Mouse (Mus musculus) midbrain, embryonic 12.5 days (tissue): ENCODE data around the gene Snap91. TPM values are rescaled to one million over a fixed set of nuclear protein-coding genes. Genes with fewer than 3 reads are reported as not detected.

Source experiments
- ATAC-seq: fragments of 200-750 bp; cut with Nextera tagmentation; 2 replicates; pipeline ENCODE4 v1.8.0; 2017; ENCODE audit warnings: low read depth, moderate TSS enrichment, moderate library complexity; ENCODE audit not compliant: low FRiP score
- H3K27ac ChIP-seq: fragments of 300-500 bp; sonication (generic); replicated peaks from 2 replicates; pipeline ENCODE4 v1.5.1; 2016; ENCODE audit warnings: mild to moderate bottlenecking
- H3K27me3 ChIP-seq: fragments of 300-500 bp; sonication (generic); 2 replicates; pipeline ENCODE4 v1.6.1; 2016; ENCODE audit warnings: mild to moderate bottlenecking
- H3K36me3 ChIP-seq: fragments of 300-500 bp; sonication (generic); 2 replicates; pipeline ENCODE4 v1.6.1; 2016
- H3K4me1 ChIP-seq: fragments of 300-500 bp; sonication (generic); 2 replicates; pipeline ENCODE4 v1.6.1; 2016
- H3K4me2 ChIP-seq: fragments of 300-500 bp; sonication (generic); replicated peaks from 2 replicates; pipeline ENCODE4 v1.6.1; 2016; ENCODE audit warnings: mild to moderate bottlenecking, moderate library complexity
- H3K4me3 ChIP-seq: fragments of 300-500 bp; sonication (generic); 2 replicates; pipeline ENCODE4 v1.5.1; 2016; ENCODE audit warnings: mild to moderate bottlenecking
- H3K9ac ChIP-seq: fragments of 300-500 bp; sonication (generic); replicated peaks from 2 replicates; pipeline ENCODE4 v1.6.1; 2016; ENCODE audit warnings: mild to moderate bottlenecking, moderate library complexity
- H3K9me3 ChIP-seq: fragments of 300-500 bp; sonication (generic); 2 replicates; pipeline ENCODE4 v1.6.1; 2016; ENCODE audit warnings: mild to moderate bottlenecking
- WGBS: fragments of 180-500 bp; shearing (Covaris S2); methylation state at CpG from one replicate; pipeline ENCODE4 v1.1.7; 2016; 5-methylcytosine and 5-hydroxymethylcytosine counted together
- polyA plus RNA-seq: library from polyadenylated mRNA; unstranded; fragments of >200 nt; fragmentation: Nextera tagmentation; extraction: Ambion mirVana; gene quantifications from 2 replicates; pipeline ENCODE4 v1.2.1, GENCODE M21; 2016

Snap91 gene
- polyA plus RNA-seq, 1 experiment from 2014 or later, result 39.3 TPM

GRCm38 (mm10) chr9:86738067-86738466, 142.4 kb downstream of the Snap91 start:
- Histone ChIP-seq H3K9me3 (no peaks in the 10 kb centered on the region), H3K4me2 (no peak overlapping the region), H3K27me3 (0 out of 2 replicates have a peak, but pooled peaks cover 6% of the 10 kb centered on the region), H3K27ac (no peak overlapping the region), H3K4me3 (no peak overlapping the region), H3K4me1 (peaks cover 4% of the 10 kb centered on the region; the same call in 1 of the 2 replicates), H3K9ac (no peak overlapping the region), H3K36me3 (no peaks in the 10 kb centered on the region)
- 87% methylated on average over 1 of the region's 1 CpGs for WGBS
- ATAC-seq, result no peak

- Histone ChIP-seq H3K36me3 (no peaks in the 10 kb centered on the region), H3K4me3 (no peak overlapping the region), H3K27ac (no peak overlapping the region), H3K4me2 (no peak overlapping the region), H3K4me1 (no peaks in the 10 kb centered on the region), H3K27me3 (no peaks in the 10 kb centered on the region), H3K9me3 (no peaks in the 10 kb centered on the region), H3K9ac (no peak overlapping the region)
- 96% methylated on average over 4 of the region's 4 CpGs for WGBS
- ATAC-seq, result no peak
Observed at GRCm38 (mm10) chr9:86736991-86737390, 143.5 kb downstream of the Snap91 start.

GRCm38 (mm10) chr9:86734795-86735194, 145.7 kb downstream of the Snap91 start:
- Histone ChIP-seq H3K27ac (no peak overlapping the region), H3K4me2 (no peak overlapping the region), H3K4me1 (no peaks in the 10 kb centered on the region), H3K9me3 (no peaks in the 10 kb centered on the region), H3K36me3 (no peaks in the 10 kb centered on the region), H3K4me3 (no peak overlapping the region), H3K27me3 (no peaks in the 10 kb centered on the region), H3K9ac (no peak overlapping the region)
- no peak for ATAC-seq
- WGBS, result 84% methylated on average over 9 of the region's 9 CpGs

- ATAC-seq, result no peak
- H3K4me3 ChIP-seq, result no peak overlapping the region
- no peaks in the 10 kb centered on the region for H3K36me3 ChIP-seq
- H3K27me3 ChIP-seq, result no peaks in the 10 kb centered on the region
- no peak overlapping the region for H3K9ac ChIP-seq
- no peaks in the 10 kb centered on the region for H3K4me1 ChIP-seq
- H3K27ac ChIP-seq, result no peak overlapping the region
- H3K4me2 ChIP-seq, result no peak overlapping the region
- H3K9me3 ChIP-seq, result no peaks in the 10 kb centered on the region
Observed at GRCm38 (mm10) chr9:86734357-86734756, 146.1 kb downstream of the Snap91 start.

- no peak overlapping the region for H3K4me2 ChIP-seq
- no peak overlapping the region for H3K4me3 ChIP-seq
- H3K36me3 ChIP-seq, result no peaks in the 10 kb centered on the region
- no peaks in the 10 kb centered on the region for H3K9me3 ChIP-seq
- no peak for ATAC-seq
- no peaks in the 10 kb centered on the region for H3K27me3 ChIP-seq
- H3K4me1 ChIP-seq, result peaks cover 13% of the 10 kb centered on the region; the same call in 1 of the 2 replicates
- no peak overlapping the region for H3K9ac ChIP-seq
- 90% methylated on average over 3 of the region's 3 CpGs for WGBS
- no peak overlapping the region for H3K27ac ChIP-seq
Observed at GRCm38 (mm10) chr9:86729811-86730210, 150.6 kb downstream of the Snap91 start.

GRCm38 (mm10) chr9:86729084-86729483, 151.4 kb downstream of the Snap91 start:
- Histone ChIP-seq H3K4me2 (no peak overlapping the region), H3K27me3 (no peaks in the 10 kb centered on the region), H3K4me1 (peaks cover 13% of the 10 kb centered on the region; the same call in 1 of the 2 replicates), H3K9me3 (no peaks in the 10 kb centered on the region), H3K4me3 (no peak overlapping the region), H3K9ac (no peak overlapping the region), H3K36me3 (no peaks in the 10 kb centered on the region), H3K27ac (no peak overlapping the region)
- WGBS, result 73% methylated on average over 1 of the region's 1 CpGs
- no peak for ATAC-seq

GRCm38 (mm10) chr9:86728214-86728814, 152.1 kb downstream of the Snap91 start:
- no peak for ATAC-seq
- Histone ChIP-seq H3K27ac (no peak overlapping the region), H3K9ac (no peak overlapping the region), H3K36me3 (no peaks in the 10 kb centered on the region), H3K4me1 (peaks cover 13% of the 10 kb centered on the region; the same call in 1 of the 2 replicates), H3K4me2 (no peak overlapping the region), H3K9me3 (no peaks in the 10 kb centered on the region), H3K4me3 (no peak overlapping the region), H3K27me3 (no peaks in the 10 kb centered on the region)
- 86% methylated on average over 10 of the region's 10 CpGs for WGBS

GRCm38 (mm10) chr9:86726381-86726720, 154.1 kb downstream of the Snap91 start:
- Histone ChIP-seq H3K27me3 (no peaks in the 10 kb centered on the region), H3K4me1 (peaks cover 13% of the 10 kb centered on the region; the same call in 1 of the 2 replicates), H3K4me3 (no peak overlapping the region), H3K9me3 (no peaks in the 10 kb centered on the region), H3K4me2 (no peak overlapping the region), H3K9ac (no peak overlapping the region), H3K36me3 (no peaks in the 10 kb centered on the region), H3K27ac (no peak overlapping the region)
- WGBS, result 74% methylated on average over 5 of the region's 5 CpGs
- ATAC-seq, result no peak

GRCm38 (mm10) chr9:86725604-86726380, 154.7 kb downstream of the Snap91 start:
- ATAC-seq, result peak; percentile 56
- WGBS, result 54% methylated on average over 7 of the region's 7 CpGs
- H3K27ac ChIP-seq, result 0 out of 2 replicates have a peak overlapping the region, but pooled peaks have one; percentile 35

GRCm38 (mm10) chr9:86725066-86725465, 155.4 kb downstream of the Snap91 start:
- H3K4me3 ChIP-seq, result no peak overlapping the region
- H3K27me3 ChIP-seq, result no peaks in the 10 kb centered on the region
- H3K4me1 ChIP-seq, result peaks cover 13% of the 10 kb centered on the region; the same call in 1 of the 2 replicates
- no peaks in the 10 kb centered on the region for H3K36me3 ChIP-seq
- ATAC-seq, result no peak
- no peak overlapping the region for H3K4me2 ChIP-seq
- H3K9me3 ChIP-seq, result no peaks in the 10 kb centered on the region
- WGBS, result 93% methylated on average over 4 of the region's 4 CpGs
- H3K27ac ChIP-seq, result no peak overlapping the region
- no peak overlapping the region for H3K9ac ChIP-seq

More at GRCm38 (mm10) chr9:86725604-86726380, 154.7 kb downstream of the Snap91 start:
- no peak overlapping the region for H3K4me3 ChIP-seq
- H3K9ac ChIP-seq, result no peak overlapping the region
- peaks cover 13% of the 10 kb centered on the region; the same call in 1 of the 2 replicates for H3K4me1 ChIP-seq
- H3K27me3 ChIP-seq, result no peaks in the 10 kb centered on the region
- H3K4me2 ChIP-seq, result no peak overlapping the region
- H3K36me3 ChIP-seq, result no peaks in the 10 kb centered on the region
- H3K9me3 ChIP-seq, result no peaks in the 10 kb centered on the region

- H3K27me3 ChIP-seq, result no peaks in the 10 kb centered on the region
- H3K4me1 ChIP-seq, result 0 out of 2 replicates have a peak, but pooled peaks cover 5% of the 10 kb centered on the region
- no peak overlapping the region for H3K4me3 ChIP-seq
- H3K9ac ChIP-seq, result no peak overlapping the region
- no peak overlapping the region for H3K4me2 ChIP-seq
- H3K36me3 ChIP-seq, result no peaks in the 10 kb centered on the region
- 86% methylated on average over 2 of the region's 2 CpGs for WGBS
- H3K9me3 ChIP-seq, result no peaks in the 10 kb centered on the region
- no peak overlapping the region for H3K27ac ChIP-seq
- no peak for ATAC-seq
Observed at GRCm38 (mm10) chr9:86720794-86721193, 159.7 kb downstream of the Snap91 start.

GRCm38 (mm10) chr9:86720227-86720626, 160.2 kb downstream of the Snap91 start:
- H3K4me2 ChIP-seq, result no peak overlapping the region
- ATAC-seq, result no peak
- no peak overlapping the region for H3K27ac ChIP-seq
- H3K9ac ChIP-seq, result no peak overlapping the region
- H3K4me1 ChIP-seq, result no peaks in the 10 kb centered on the region
- WGBS, result 91% methylated on average over 5 of the region's 5 CpGs
- no peak overlapping the region for H3K4me3 ChIP-seq
- H3K36me3 ChIP-seq, result no peaks in the 10 kb centered on the region
- no peaks in the 10 kb centered on the region for H3K27me3 ChIP-seq
- no peaks in the 10 kb centered on the region for H3K9me3 ChIP-seq
